Mouse (Mus musculus) thymus, adult 2 months (tissue): ENCODE measurements around the gene Cpne9.

Source experiments
- CTCF ChIP-seq: fragments of 200-500 bp; IDR thresholded peaks from 2 replicates; pipeline ENCODE4 v1.5.1; 2012; ENCODE audit warnings: mild to moderate bottlenecking, control low read depth, low read length, moderate library complexity, borderline replicate concordance; ENCODE audit not compliant: control insufficient read depth, poor library complexity, insufficient read depth; ENCODE audit errors: extremely low read depth
- POLR2A ChIP-seq: fragments of 200-500 bp; IDR thresholded peaks from 2 replicates; pipeline ENCODE4 v1.6.1; 2012; ENCODE audit warnings: mild to moderate bottlenecking, low read length, control low read depth, moderate library complexity; ENCODE audit not compliant: control insufficient read depth, poor library complexity, insufficient read depth; ENCODE audit errors: extremely low read depth

GRCm38 (mm10) chr6:113245585-113245984, 36.5 kb upstream of the Cpne9 start:
- TF ChIP-seq CTCF, result no peak
- TF ChIP-seq POLR2A, result no peak
